Mouse (Mus musculus) heart, postnatal 10 days (tissue): ENCODE results near the gene Gprc5b. TPM values are rescaled to one million over a fixed set of nuclear protein-coding genes. Genes with fewer than 3 reads are reported as not detected.

ENCODE experiments used
- DNase-seq, 2 experiments: peaks; one replicate each; pipeline ENCODE4 v3.0.0; 2021
- intact Hi-C: fragments of 180-260 bp; cut with DNase I; formaldehyde crosslinking; loops from one replicate; pipeline ENCODE4 v1.15.1; 2025
- total RNA-seq, 2 experiments: library from RNA; stranded (reverse); gene quantifications; 2 replicates each; pipeline ENCODE4 v1.2.3; 2021

Gprc5b gene
- total RNA-seq, 2 experiments from 2014 or later: 20.7 to 22.4 TPM

GRCm38 (mm10) chr7:118992080-118992560 is 2.9 kb downstream of the Gprc5b start:
- intact Hi-C loops: loop anchor here (2.0 kb wide), 3 partner anchors 61 to 137 kb away; partner anchors contain the start of gene Iqck
- no peak for DNase-seq

DNA sequence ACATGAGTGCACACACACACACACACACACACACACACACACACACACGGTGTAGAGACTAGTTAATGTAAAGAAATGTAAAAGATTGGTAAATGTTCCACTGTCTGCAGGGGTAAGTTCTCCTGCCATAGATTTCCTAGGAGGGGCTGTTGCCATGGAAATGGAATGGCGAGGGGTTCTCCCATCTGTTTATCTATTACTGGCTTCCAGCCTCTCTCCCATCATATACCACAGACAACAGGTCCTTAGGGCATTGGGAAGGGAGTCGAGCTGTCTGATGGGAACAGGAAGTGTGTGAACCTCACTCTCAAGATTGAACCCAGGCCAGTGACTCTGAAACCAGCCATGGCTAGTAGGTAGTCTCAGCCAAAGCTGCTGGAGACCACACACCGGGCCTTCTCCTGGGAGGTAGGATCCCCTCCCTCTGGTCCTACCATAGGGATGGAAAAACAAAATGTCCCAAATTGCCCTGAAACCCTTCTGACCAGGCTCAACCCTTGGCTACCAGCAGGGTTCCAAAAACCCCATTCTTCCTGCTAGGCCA is 3.6 kb downstream of the Gprc5b start:
- intact Hi-C loops: no loop called here
- no peak for DNase-seq

DNA sequence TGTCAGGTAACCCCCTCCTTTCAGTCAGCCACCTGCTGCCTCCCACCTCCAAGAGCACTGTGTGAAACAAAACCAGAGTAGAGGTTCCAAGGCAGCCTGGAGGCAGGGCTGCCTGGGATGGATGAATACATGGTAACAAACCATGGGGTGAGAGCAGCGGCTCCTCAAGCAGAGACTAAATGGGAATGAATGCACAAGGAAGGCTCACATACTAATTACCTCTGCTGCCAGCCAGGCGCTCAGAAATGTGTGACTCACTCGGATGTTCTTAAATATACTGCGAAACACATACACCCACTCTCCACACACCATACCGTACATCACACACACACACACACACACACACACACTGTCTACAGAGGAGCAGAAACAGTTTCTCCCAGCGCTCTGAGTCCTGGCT is 4.7 kb downstream of the Gprc5b start:
- no peak for DNase-seq
- intact Hi-C loops: no loop called here

DNA sequence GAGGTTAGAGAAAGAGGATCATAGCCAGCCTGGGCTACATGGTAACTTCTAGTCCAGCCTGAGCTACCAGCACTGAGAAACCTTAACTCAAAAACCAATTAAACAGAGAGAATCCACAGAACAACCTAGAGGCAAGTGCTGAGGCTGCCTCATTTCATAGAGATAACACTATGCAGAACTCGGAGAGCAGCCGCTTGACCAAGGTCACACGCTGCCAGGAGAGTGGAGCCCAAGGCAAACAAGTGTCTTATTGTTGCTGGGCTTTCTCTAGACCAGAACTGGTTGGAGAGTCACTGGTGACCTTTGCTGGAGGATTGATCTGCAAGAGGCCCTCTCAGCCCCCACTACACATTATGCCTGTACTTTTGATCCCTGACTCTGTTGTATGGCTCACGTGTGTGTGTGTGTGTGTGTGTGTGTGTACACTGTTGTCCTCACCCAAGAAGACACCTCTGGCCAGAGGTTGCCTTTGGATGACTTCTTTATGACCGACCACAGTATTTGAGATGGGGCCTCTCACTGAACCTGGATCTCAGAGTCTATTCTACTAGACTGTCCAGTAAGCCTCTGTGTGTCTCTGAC is 5.6 kb downstream of the Gprc5b start:
- intact Hi-C loops: no loop called here
- no peak for DNase-seq

GRCm38 (mm10) chr7:118986369-118986768 is 8.6 kb downstream of the Gprc5b start:
- DNase-seq: no peak
- intact Hi-C loops: no loop called here

- DNase-seq: no peak
- intact Hi-C loops: no loop called here
These were observed 9.2 kb downstream of the Gprc5b start for GRCm38 (mm10) chr7:118985786-118986185.

GRCm38 (mm10) chr7:118983961-118984360 is 11.1 kb downstream of the Gprc5b start:
- no peak for DNase-seq
- intact Hi-C loops: no loop called here

DNA sequence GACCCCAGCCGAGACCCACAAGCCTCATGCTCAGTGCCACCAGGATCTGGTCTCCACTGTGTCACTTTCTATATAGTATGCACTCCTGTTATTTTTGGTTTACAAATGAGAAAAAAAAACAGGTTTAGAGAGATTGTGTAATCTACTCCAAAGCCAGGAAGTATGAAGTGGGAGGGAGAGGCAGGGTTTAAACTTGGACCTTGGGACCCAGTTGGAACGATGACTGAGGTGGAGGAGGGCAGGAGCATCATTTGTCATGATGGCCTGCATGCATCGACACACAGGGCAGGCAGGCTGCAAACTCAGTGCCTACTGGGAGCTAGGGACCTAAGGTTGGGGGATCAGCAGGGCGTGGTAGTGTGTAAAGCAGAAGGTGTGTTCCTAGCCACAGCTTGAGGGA is 12.4 kb downstream of the Gprc5b start:
- intact Hi-C loops: no loop called here
- no peak for DNase-seq

GRCm38 (mm10) chr7:118981831-118982230 is 13.2 kb downstream of the Gprc5b start:
- intact Hi-C loops: no loop called here
- no peak for DNase-seq

- intact Hi-C loops: no loop called here
- peak; percentile 45 to 56 for DNase-seq
These were observed 13.7 kb downstream of the Gprc5b start for GRCm38 (mm10) chr7:118981346-118981745.

- DNase-seq: no peak
- intact Hi-C loops: no loop called here
These were observed 15.3 kb downstream of the Gprc5b start for GRCm38 (mm10) chr7:118979708-118980107.

GRCm38 (mm10) chr7:118979121-118979520 is 15.9 kb downstream of the Gprc5b start:
- DNase-seq: no peak
- intact Hi-C loops: no loop called here

- intact Hi-C loops: no loop called here
- DNase-seq: no peak
These were observed 17.9 kb downstream of the Gprc5b start for GRCm38 (mm10) chr7:118977167-118977543.

- DNase-seq: peak; percentile 82 to 84
- intact Hi-C loops: no loop called here
These were observed 18.4 kb downstream of the Gprc5b start for GRCm38 (mm10) chr7:118976414-118977166.

GRCm38 (mm10) chr7:118975837-118976236 is 19.2 kb downstream of the Gprc5b start:
- intact Hi-C loops: no loop called here
- DNase-seq: peak in 1 of 2 experiments; percentile 53

DNA sequence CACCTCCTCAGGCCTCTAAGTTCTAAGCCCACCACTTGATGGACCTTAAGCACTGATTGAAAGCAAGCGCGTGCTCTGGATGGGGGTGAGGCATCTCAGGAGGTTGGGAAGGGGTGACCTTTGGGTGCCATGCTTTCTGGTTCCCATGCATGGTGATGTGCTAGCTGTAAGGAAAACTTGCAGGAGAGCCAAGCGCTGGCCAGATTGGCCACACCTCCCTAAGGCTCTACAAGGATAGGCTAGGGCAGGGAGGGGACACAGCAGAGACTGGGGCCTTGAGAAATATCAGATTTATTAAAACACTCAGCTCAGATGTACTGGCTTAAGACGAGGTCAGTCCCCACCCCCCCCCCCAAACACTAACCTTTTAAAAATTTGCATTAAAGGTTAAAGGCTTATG is 21.6 kb downstream of the Gprc5b start:
- no peak for DNase-seq
- intact Hi-C loops: no loop called here

DNA sequence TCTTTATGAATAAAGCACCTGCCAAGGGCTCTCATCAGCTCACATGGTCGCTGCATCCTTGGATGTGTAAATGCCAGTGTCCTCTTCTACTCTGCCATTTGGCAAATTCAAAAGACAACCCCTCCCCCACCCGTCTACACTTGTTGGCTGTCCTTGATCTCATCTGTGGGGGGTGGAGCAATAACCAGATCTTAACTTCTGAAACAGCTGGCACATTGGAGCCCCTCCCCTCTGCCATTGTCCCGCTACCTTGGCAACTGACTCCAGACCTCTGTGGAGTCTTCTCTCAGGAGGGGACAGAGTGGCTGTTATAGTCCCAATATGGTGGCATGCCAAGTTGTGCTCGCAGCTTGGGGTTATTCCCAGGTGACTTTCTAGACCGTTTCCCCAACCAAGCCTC is 22.7 kb downstream of the Gprc5b start:
- intact Hi-C loops: no loop called here
- no peak for DNase-seq

- intact Hi-C loops: no loop called here
- no peak for DNase-seq
These were observed 23.5 kb downstream of the Gprc5b start for GRCm38 (mm10) chr7:118971499-118971898.

- no peak for DNase-seq
- intact Hi-C loops: no loop called here
These were observed 26.1 kb downstream of the Gprc5b start for GRCm38 (mm10) chr7:118968870-118969269.

DNA sequence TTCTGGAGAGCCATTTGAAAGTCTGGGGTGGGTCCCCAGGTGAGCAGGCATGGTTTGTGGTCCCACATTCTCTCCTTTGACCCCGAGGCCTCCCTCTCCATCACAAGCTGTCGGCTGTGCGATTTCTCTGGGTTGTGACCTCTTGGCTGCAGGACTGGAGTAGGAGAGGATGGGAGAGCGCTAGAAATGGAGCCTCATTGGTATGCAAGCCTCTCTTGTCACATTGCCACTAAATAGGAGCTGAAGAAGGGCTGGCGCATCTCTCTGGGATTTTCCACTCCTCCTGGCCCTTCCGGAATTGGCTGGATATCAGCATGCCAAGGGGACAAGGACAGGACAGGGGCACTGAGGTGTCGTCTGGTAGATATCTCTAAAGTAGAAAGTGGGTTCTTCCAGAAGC is 29.8 kb downstream of the Gprc5b start:
- no peak for DNase-seq
- intact Hi-C loops: no loop called here

GRCm38 (mm10) chr7:118964777-118965176 is 30.2 kb downstream of the Gprc5b start:
- no peak for DNase-seq
- intact Hi-C loops: no loop called here

- no peak for DNase-seq
- intact Hi-C loops: no loop called here
These were observed 35.8 kb downstream of the Gprc5b start for GRCm38 (mm10) chr7:118959209-118959608.
